Mouse (Mus musculus) kidney, postnatal 25 days (tissue): ENCODE measurements around the gene AI413582.

Source experiments
- DNase-seq, 2 experiments: peaks; one replicate each; pipeline ENCODE4 v3.0.0; 2021; ENCODE audit warnings: mixed read lengths in 2 of 2

AI413582 gene

GRCm38 (mm10) chr17:27578487-27578886, 12.9 kb upstream of the AI413582 start:
- DNase-seq: no peak

- peak in 1 of 2 experiments; percentile 49 for DNase-seq
Measured at GRCm38 (mm10) chr17:27577468-27577867, 11.9 kb upstream of the AI413582 start.

- DNase-seq: no peak
Measured at GRCm38 (mm10) chr17:27576056-27576455, 10.5 kb upstream of the AI413582 start.

GRCm38 (mm10) chr17:27575116-27575776, 9.7 kb upstream of the AI413582 start:
- no peak for DNase-seq

GRCm38 (mm10) chr17:27574470-27575115, 9.0 kb upstream of the AI413582 start:
- peak; percentile 49 to 76 for DNase-seq

GRCm38 (mm10) chr17:27573772-27574320, 8.3 kb upstream of the AI413582 start:
- DNase-seq: no peak

GRCm38 (mm10) chr17:27571315-27571714, 5.8 kb upstream of the AI413582 start:
- no peak for DNase-seq

GRCm38 (mm10) chr17:27568228-27568627, 2.7 kb upstream of the AI413582 start:
- DNase-seq: no peak

- no peak for DNase-seq
Measured at GRCm38 (mm10) chr17:27565942-27566267, 349 bp upstream of the AI413582 start.

GRCm38 (mm10) chr17:27564391-27565162, 979 bp downstream of the AI413582 start:
- DNase-seq: no peak

GRCm38 (mm10) chr17:27563771-27564244, 1.7 kb downstream of the AI413582 start:
- DNase-seq: no peak

- no peak for DNase-seq
Measured at GRCm38 (mm10) chr17:27561809-27562526, 3.6 kb downstream of the AI413582 start.

GRCm38 (mm10) chr17:27560926-27561480, 4.6 kb downstream of the AI413582 start:
- no peak for DNase-seq

GRCm38 (mm10) chr17:27559596-27559995, 6.0 kb downstream of the AI413582 start:
- no peak for DNase-seq

- no peak for DNase-seq
Measured at GRCm38 (mm10) chr17:27558845-27559244, 6.7 kb downstream of the AI413582 start.

- no peak for DNase-seq
Measured at GRCm38 (mm10) chr17:27557927-27558661, 7.5 kb downstream of the AI413582 start.

- peak in 1 of 2 experiments; percentile 34 for DNase-seq
Measured at GRCm38 (mm10) chr17:27557181-27557926, 8.2 kb downstream of the AI413582 start.

GRCm38 (mm10) chr17:27556315-27557011, 9.1 kb downstream of the AI413582 start, which contains the start of gene Hmga1:
Gene Hmga1 (plus strand): TSS chr17:27556497.
- DNase-seq: peak; percentile 88 to 92

- peak; percentile 59 to 89 for DNase-seq
Measured at GRCm38 (mm10) chr17:27555512-27556172, 9.9 kb downstream of the AI413582 start.
